Mouse (Mus musculus) heart, postnatal 14 days (tissue): Measurements from ENCODE around the gene Klkb1. TPM values are rescaled to one million over a fixed set of nuclear protein-coding genes. Genes with fewer than 3 reads are reported as not detected.
"Not testable (repeated sequence)": the region's sequence is repeated elsewhere in the genome, so short reads cannot be mapped to it uniquely, and the experiment has no call there.

Source experiments
- DNase-seq, 2 experiments: peaks; one replicate each; pipeline ENCODE4 v3.0.0; 2021 to 2022
- intact Hi-C: fragments of 180-260 bp; cut with DNase I; formaldehyde crosslinking; loops from one replicate; pipeline ENCODE4 v1.15.1; 2025
- long read RNA-seq, 2 experiments: library from polyadenylated mRNA; stranded (forward); transcript quantifications; one replicate each; pipeline ENCODE4 v2.0.0; 2021
- total RNA-seq, 2 experiments: library from RNA; stranded (reverse); gene quantifications; 2 replicates each; pipeline ENCODE4 v1.2.3; 2021

Klkb1 gene
- not detected for total RNA-seq
- long read RNA-seq, experiment 1 = 0 reads
- long read RNA-seq, experiment 2 = 0 reads

GRCm38 (mm10) chr8:45294687-45295086 lies at the start of gene Klkb1:
Gene Klkb1, minus strand, starts transcription at chr8:45294859.
- intact Hi-C loops = no loop called here
- DNase-seq = no peak

- intact Hi-C loops = no loop called here
- DNase-seq = no peak
These were observed 49.6 kb upstream of the Klkb1 start for GRCm38 (mm10) chr8:45344298-45344697.

GRCm38 (mm10) chr8:45341630-45342628 lies 47.3 kb upstream of the Klkb1 start:
- intact Hi-C loops = no loop called here
- DNase-seq = no peak

GRCm38 (mm10) chr8:45333493-45333892 lies 38.8 kb upstream of the Klkb1 start:
- DNase-seq = peak; percentile 18 to 31
- intact Hi-C loops = no loop called here

DNA sequence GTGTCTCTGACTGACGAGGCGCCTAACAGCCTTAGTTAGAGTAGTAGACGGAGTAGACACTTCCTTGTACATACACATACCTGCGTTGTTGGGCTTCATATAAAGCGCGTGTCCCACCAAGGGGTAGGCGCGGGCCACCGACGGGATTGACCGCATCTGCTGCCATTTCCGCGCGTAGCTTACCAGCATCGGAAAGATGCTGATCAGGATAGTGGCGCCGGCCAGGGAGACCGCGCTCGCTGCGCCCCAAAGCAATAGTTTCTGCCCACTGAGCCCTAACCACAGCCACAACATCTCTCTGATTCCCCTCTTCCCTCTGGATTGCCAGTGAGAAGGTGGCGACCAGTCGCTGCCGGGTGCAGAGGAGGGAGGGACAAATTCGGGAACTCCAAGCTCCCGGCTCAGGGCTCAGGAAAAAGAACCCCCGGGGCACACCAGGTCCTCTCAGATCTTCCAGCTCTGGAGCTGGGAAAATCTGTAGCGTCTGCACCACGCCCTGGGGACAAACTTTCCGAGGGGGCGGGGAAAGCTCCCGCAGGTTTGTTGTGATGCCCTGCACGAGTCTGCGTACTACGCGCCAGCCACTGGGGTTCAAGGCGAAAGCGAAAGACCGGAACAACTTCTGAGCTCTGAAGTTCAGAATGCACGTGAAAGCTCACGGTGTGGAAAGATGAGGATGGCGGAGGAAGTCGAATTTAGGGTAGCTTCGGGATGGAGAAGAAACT lies 38.2 kb upstream of the Klkb1 start, which contains the start of gene Cyp4v3:
TSS of gene Cyp4v3 (minus strand) at position 532 of the 725 bp plus-strand sequence.
- peak; percentile 66 to 73 for DNase-seq
- intact Hi-C loops = no loop called here

DNA sequence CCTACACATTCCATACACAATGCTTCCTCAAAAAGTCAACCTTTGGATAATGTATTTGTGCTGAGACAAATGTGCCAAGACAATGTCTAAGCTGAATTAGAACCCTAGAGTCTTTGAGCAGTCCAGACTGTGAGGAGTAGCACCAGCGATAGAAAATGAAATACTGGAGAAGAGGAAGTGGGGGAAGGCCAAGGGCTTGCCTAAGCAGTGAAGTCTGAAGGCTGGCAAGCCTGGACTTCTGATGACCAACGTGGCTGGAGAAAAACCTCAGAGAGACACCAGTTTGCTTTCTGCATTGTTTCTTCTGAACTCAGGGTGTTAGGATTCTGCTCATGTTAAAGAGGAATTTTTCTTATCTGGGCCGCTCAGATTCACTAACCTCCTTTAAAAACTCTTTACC lies 36.2 kb upstream of the Klkb1 start:
- intact Hi-C loops = no loop called here

DNA sequence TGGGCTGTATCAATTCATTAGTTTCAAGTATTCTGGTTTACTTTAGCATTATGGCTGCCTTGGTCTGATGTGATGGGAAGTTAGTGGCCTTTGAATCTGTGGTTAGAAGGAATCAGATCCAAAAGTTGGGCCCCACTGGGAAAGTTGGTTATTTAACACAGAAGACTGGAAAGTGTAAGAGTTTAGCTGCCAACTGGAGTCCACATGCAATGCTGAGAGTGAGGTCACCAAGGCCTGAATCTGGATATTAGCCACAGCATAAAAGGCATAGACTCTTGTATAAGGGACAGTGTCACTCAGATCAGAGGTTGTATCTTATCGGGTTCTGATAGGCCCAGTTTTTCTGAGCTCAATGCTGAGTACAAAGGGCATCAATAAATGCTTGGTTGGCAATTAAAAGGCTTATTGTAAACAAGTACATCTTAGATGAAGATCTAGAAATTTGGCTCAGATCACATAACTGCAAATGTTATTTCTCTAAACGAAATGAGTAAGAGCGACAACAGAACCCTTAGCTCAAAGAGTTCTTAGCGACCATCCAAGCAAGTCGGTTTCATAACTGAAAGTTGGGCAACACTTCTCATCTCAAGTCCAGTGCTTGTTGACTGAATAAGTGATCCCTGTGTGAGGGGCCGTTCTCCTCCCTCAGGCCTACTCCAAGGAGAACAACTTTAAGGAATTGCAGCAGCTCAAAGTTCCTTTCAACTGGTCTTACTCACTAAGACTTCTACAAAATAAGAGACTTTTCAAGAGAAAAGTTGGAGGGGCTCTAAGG lies 34.7 kb upstream of the Klkb1 start:
- intact Hi-C loops = no loop called here

More for the DNA sequence above, 36.2 kb upstream of the Klkb1 start:
- DNase-seq = no peak

DNA sequence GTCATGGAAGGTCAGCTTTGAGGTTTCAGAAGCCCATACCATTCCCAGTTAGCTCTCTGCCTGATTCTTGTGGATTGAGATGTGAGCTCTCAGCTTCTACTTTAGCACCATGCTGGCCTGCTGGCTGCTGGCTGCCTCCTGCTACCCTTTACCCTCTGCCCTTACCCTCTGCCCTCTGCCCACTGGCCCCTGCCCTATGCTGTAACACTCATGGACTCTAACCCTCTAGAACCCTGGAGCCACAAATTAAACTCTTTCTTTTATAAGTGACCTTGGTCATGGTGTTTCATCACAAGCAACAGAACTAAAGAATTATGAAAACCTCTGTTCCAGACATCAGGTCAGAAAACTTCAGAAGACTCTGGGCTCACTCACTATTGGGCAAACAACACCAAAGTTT lies 32.4 kb upstream of the Klkb1 start:
- DNase-seq, intact Hi-C loops: not testable (repeated sequence)

More for the DNA sequence above, 34.7 kb upstream of the Klkb1 start:
- no peak for DNase-seq

GRCm38 (mm10) chr8:45324151-45324550 lies 29.5 kb upstream of the Klkb1 start:
- DNase-seq = no peak
- intact Hi-C loops = no loop called here

GRCm38 (mm10) chr8:45321365-45321764 lies 26.7 kb upstream of the Klkb1 start:
- intact Hi-C loops = no loop called here
- DNase-seq = no peak

- DNase-seq = no peak
- intact Hi-C loops = no loop called here
These were observed 26.3 kb upstream of the Klkb1 start for GRCm38 (mm10) chr8:45320930-45321329.

- intact Hi-C loops = no loop called here
- no peak for DNase-seq
These were observed 16.3 kb upstream of the Klkb1 start for GRCm38 (mm10) chr8:45310967-45311366.

DNA sequence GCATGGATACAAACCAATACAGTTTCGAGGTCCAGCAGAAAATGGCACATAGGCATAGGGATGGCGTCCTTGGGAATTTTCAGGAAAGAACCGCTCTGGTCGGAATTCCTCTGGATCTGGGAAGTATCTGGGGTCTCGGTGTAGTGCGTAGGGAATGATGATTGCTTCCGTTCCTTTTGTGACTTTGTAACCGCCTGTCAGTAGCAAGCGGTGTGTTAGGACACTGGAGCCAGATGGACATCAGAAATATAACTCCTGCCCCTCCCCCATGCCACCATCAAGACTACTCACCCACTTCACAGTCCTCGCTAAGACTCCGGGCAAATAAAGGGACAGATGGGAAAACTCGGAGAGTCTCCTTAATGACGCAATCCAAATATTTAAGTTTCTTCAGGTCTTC lies 13.7 kb upstream of the Klkb1 start, which contains the start of gene Gm45753:
TSS of gene Gm45753 (minus strand) at position 101 of the 400 bp plus-strand sequence.
- DNase-seq = no peak
- intact Hi-C loops = no loop called here

DNA sequence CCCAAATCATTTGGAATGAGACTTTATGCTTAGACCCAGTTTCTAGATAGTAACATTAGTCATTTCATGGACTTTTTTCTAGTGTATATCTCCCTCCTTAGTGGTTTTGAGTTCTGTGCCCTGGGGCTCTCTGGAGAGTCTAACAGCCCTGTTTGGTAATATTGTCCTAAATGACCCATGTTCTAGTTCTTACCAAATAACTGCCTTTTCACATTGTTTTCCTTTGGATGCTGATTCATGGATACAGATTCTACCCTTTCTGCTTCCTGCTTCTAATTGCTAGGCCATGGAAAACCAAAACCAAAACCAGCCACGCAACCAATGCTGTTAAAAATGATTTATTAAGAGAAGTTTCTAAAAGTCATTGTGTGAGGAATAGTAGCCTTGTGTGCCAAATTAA lies 10.8 kb upstream of the Klkb1 start:
- intact Hi-C loops = no loop called here

GRCm38 (mm10) chr8:45304354-45304753 lies 9.7 kb upstream of the Klkb1 start:
- intact Hi-C loops = no loop called here
- no peak for DNase-seq

More for the DNA sequence above, 10.8 kb upstream of the Klkb1 start:
- DNase-seq = no peak

DNA sequence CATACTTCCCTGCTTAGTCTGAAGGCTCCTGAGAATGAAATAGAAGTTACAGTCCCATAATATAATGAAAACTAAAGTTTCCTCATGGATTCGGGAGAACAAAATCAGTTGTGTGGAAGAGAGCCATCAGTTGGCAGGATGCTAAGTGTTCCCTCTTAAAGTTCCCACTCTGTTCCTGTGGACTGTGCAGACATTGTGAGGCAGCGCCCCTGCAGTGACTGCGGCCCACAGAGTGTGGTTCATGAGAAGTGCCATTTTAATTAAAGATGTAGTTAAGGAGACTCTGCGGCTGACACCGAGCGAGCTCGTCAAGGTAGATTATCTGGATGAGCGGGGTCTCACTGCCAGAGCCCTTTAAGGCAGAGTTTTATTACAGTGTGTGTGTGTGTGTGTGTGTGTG lies 7.7 kb upstream of the Klkb1 start:
- DNase-seq = no peak
- intact Hi-C loops = no loop called here

GRCm38 (mm10) chr8:45295276-45295675 lies 617 bp upstream of the Klkb1 start:
- DNase-seq = no peak
- intact Hi-C loops = no loop called here

DNA sequence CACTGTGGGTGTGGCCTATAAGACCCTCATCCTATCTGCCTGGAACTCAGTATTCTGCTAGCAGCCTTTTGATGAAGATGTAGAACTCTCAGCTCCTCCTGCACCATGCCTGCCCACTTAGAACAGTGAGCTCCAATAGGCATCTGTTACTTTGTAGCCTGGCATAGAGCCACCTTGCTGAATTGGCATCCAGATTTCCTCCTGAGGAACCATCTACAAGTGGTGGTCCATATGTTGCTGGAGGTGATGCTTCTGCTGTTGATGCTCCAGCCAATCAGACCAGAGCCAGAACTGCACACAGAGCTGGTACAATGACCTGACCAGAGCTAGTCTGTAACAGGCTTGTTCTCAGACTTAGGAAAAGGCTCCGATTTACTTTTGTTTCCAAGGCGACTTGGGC lies 2.9 kb downstream of the Klkb1 start:
- no peak for DNase-seq
- intact Hi-C loops = no loop called here

GRCm38 (mm10) chr8:45281630-45282029 lies 13.0 kb downstream of the Klkb1 start:
- intact Hi-C loops = no loop called here
- DNase-seq = no peak

- DNase-seq = no peak
- intact Hi-C loops = no loop called here
These were observed 17.2 kb downstream of the Klkb1 start for GRCm38 (mm10) chr8:45277453-45277852.
